Mouse (Mus musculus): ENCODE data around the gene Pgpep1.

DNA sequence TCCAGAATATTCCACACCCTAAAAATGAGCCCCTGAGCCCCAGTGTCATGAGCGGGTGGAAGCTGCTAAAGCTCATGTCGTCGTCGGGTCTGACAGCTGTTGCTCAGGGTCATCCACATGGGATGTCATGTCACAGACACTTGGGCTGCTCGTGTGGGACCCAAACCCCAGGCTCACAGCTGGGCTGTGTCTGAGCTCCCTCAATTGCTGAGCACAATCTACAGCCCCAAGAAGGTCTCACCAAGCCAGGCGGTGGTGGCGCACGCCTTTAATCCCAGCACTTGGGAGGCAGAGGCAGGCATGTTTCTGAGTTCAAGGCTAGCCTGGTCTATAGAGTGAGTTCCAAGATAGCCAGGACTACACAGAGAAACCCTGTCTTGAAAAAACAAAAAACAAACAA is 44.9 kb downstream of the Pgpep1 start:
- TF ChIP-seq CTCF (IDR thresholded peaks at IDR 0.05; ENCODE audit: control insufficient read depth, insufficient read depth, insufficient read length) (no peak), USF1 (IDR thresholded peaks at IDR 0.05; ENCODE audit: low read depth) (no peak), CEBPB (IDR thresholded peaks at IDR 0.05; ENCODE audit: low read depth) (no peak), MAX (IDR thresholded peaks at IDR 0.05) (no peak)

All from C2C12 (cell line).